Comparison of ENCODE assay signal across 12 mouse cellular contexts in genomic region chr6:127181296-127181695, GRCm38 (mm10). TPM values are rescaled to one million over a fixed set of nuclear protein-coding genes. Genes with fewer than 3 reads are reported as not detected.
A peak's percentile ranks its signal among the peaks of the same experiment; 100 is the strongest.
DNase-seq lines count a peak whose midpoint lies in the region; ATAC-seq and TF ChIP-seq lines count a peak whose summit lies in the region.
"Had no signal": no experiment of that assay in that cellular context is flagged by ENCODE, and none has a peak within 500 bp of the region (broad histone marks: within the 10 kb centered on the region; RNA-seq: fewer than 3 reads in every experiment).

No protein-coding gene starts in this region.

- intact Hi-C loops in gastrocnemius, adult 2 months (cut with DNase I) = no loop called here

- H3K27me3 ChIP-seq in midbrain, embryonic 16.5 days (ENCODE audit: control insufficient read depth, insufficient read depth, low read depth, low read length) = no peaks in the 10 kb centered on the region
- H3K27me3 ChIP-seq in midbrain, embryonic 14.5 days (ENCODE audit: control insufficient read depth, insufficient read depth, low read length) = no peaks in the 10 kb centered on the region
- no peaks in the 10 kb centered on the region for H3K27me3 ChIP-seq in liver, embryonic 12.5 days (replicated peaks)
- H3K27me3 ChIP-seq: embryonic facial prominence, embryonic 12.5 days; liver, embryonic 15.5 days had no signal

- no peak overlapping the region for H3K27ac ChIP-seq in gastrocnemius, adult 2 months
- no peak overlapping the region for H3K27ac ChIP-seq in midbrain, embryonic 16.5 days (ENCODE audit: low read length)
- H3K27ac ChIP-seq in midbrain, embryonic 14.5 days (replicated peaks; ENCODE audit: low read depth, low read length) = no peak overlapping the region
- no peak overlapping the region for H3K27ac ChIP-seq in liver, embryonic 12.5 days
- H3K27ac ChIP-seq: embryonic facial prominence, embryonic 12.5 days; liver, embryonic 15.5 days had no signal

- ATAC-seq in midbrain, embryonic 16.5 days = peak; percentile 44; the same call in 1 of the 2 replicates
- no peak for ATAC-seq in midbrain, embryonic 14.5 days (ENCODE audit: low FRiP score, low TSS enrichment)
- ATAC-seq in liver, embryonic 12.5 days = no peak

- TF ChIP-seq CTCF in gastrocnemius, adult 2 months (IDR thresholded peaks at IDR 0.05) = no peak

- H3K9ac ChIP-seq in midbrain, embryonic 16.5 days (ENCODE audit: low read depth, low read length) = no peak overlapping the region
- no peak overlapping the region for H3K9ac ChIP-seq in midbrain, embryonic 14.5 days (replicated peaks; ENCODE audit: low read length)
- H3K9ac ChIP-seq in liver, embryonic 12.5 days = no peak overlapping the region
- H3K9ac ChIP-seq: embryonic facial prominence, embryonic 12.5 days; liver, embryonic 15.5 days had no signal

- H3K36me3 ChIP-seq in midbrain, embryonic 16.5 days (ENCODE audit: control insufficient read depth, insufficient read depth, low read length) = no peaks in the 10 kb centered on the region
- H3K36me3 ChIP-seq in midbrain, embryonic 14.5 days (ENCODE audit: control insufficient read depth, insufficient read depth, low read length) = no peaks in the 10 kb centered on the region
- H3K36me3 ChIP-seq in liver, embryonic 12.5 days = no peaks in the 10 kb centered on the region
- H3K36me3 ChIP-seq: embryonic facial prominence, embryonic 12.5 days; liver, embryonic 15.5 days had no signal

- WGBS in midbrain, embryonic 16.5 days = 81% methylated on average over 12 of the region's 12 CpGs
- WGBS in midbrain, embryonic 14.5 days = 68% methylated on average over 12 of the region's 12 CpGs
- WGBS in liver, embryonic 12.5 days (ENCODE audit: insufficient replicate concordance) = 69% methylated on average over 12 of the region's 12 CpGs

- H3K4me1 ChIP-seq in midbrain, embryonic 16.5 days (ENCODE audit: control insufficient read depth, insufficient read depth, low read length) = 0 out of 2 replicates have a peak, but pooled peaks cover 4% of the 10 kb centered on the region
- peaks cover 8% of the 10 kb centered on the region; the same call in 1 of the 2 replicates for H3K4me1 ChIP-seq in midbrain, embryonic 14.5 days (ENCODE audit: control insufficient read depth, insufficient read depth, low read length)
- H3K4me1 ChIP-seq in liver, embryonic 12.5 days = no peaks in the 10 kb centered on the region
- H3K4me1 ChIP-seq: liver, embryonic 15.5 days had no signal

- H3K9me3 ChIP-seq in midbrain, embryonic 16.5 days (replicated peaks; ENCODE audit: control insufficient read depth, low read length, poor library complexity, severe bottlenecking) = no peaks in the 10 kb centered on the region
- H3K9me3 ChIP-seq in midbrain, embryonic 14.5 days (ENCODE audit: control insufficient read depth, low read length) = no peaks in the 10 kb centered on the region
- H3K9me3 ChIP-seq in liver, embryonic 12.5 days (replicated peaks) = no peaks in the 10 kb centered on the region
- H3K9me3 ChIP-seq: embryonic facial prominence, embryonic 12.5 days; liver, embryonic 15.5 days had no signal

- peak; percentile 23 for DNase-seq in gastrocnemius, adult 2 months
- no peak for DNase-seq in gastrocnemius, adult 8-10 months (ENCODE audit: low spot score in 2 of 2)
- no peak for DNase-seq in midbrain, embryonic 14.5 days
- peak; percentile 62 to 70 for DNase-seq in layer of hippocampus, adult 18-20 months (ENCODE audit: low spot score in 2 of 2)
- DNase-seq in right cerebral cortex, postnatal 25 days = peak; percentile 35
- no peak for DNase-seq in kidney, postnatal 36 days
- DNase-seq: adrenal gland, postnatal 14 days had no signal

- H3K4me3 ChIP-seq in gastrocnemius, adult 2 months = no peak overlapping the region
- no peak overlapping the region for H3K4me3 ChIP-seq in midbrain, embryonic 16.5 days (ENCODE audit: low read depth, low read length)
- no peak overlapping the region for H3K4me3 ChIP-seq in midbrain, embryonic 14.5 days (replicated peaks; ENCODE audit: low read depth, low read length)
- no peak overlapping the region for H3K4me3 ChIP-seq in liver, embryonic 12.5 days
- H3K4me3 ChIP-seq: embryonic facial prominence, embryonic 12.5 days; liver, embryonic 15.5 days; myocyte had no signal

- H3K4me2 ChIP-seq in midbrain, embryonic 16.5 days (ENCODE audit: low read length) = no peak overlapping the region
- no peak overlapping the region for H3K4me2 ChIP-seq in midbrain, embryonic 14.5 days (ENCODE audit: low read length)
- no peak overlapping the region for H3K4me2 ChIP-seq in liver, embryonic 12.5 days
- H3K4me2 ChIP-seq: embryonic facial prominence, embryonic 12.5 days; liver, embryonic 15.5 days had no signal

RNA-seq across cellular contexts. Expression of gene Ccnd2, which starts 29.3 kb away (rescaled TPM):
- 10 to 100 TPM in 1 of 2 experiments, 1 to 10 TPM in 1; 6.9 to 16.6 TPM for total RNA-seq in gastrocnemius, adult 2 months (2021)
- total RNA-seq in gastrocnemius, adult 8-10 months (2022) = 10 to 100 TPM in 2 of 4 experiments, 1 to 10 TPM in 2; 5.0 to 16.2 (median 9.6) TPM
- polyA plus RNA-seq in midbrain, embryonic 16.5 days (2015; fragmentation: Nextera tagmentation; extraction: Ambion mirVana) = 245 and 326 TPM in 2 replicates
- 252 and 477 TPM in 2 replicates for polyA plus RNA-seq in midbrain, embryonic 14.5 days (2014; fragmentation: Nextera tagmentation; extraction: Ambion mirVana)
- 100 to 1,000 TPM; 118 to 128 TPM for total RNA-seq in layer of hippocampus, adult 18-20 months (2021)
- 136 and 148 TPM in 2 replicates for polyA plus RNA-seq in liver, embryonic 12.5 days (2016; fragmentation: Nextera tagmentation; extraction: Ambion mirVana)

Comparison
In these comparisons a context has a peak if more than half of its experiments do, and no peak if none do; other contexts are left out.
1. DNase-seq: peak in gastrocnemius, adult 2 months (single experiment), layer of hippocampus, adult 18-20 months (2 of 2) and right cerebral cortex, postnatal 25 days (single experiment); none in gastrocnemius, adult 8-10 months (0 of 2), midbrain, embryonic 14.5 days (single experiment) and kidney, postnatal 36 days (0 of 2).
2. RNA of gene Ccnd2, which starts 29.3 kb away (total RNA-seq): 118 to 128 TPM in layer of hippocampus, adult 18-20 months; 6.9 to 16.6 TPM in gastrocnemius, adult 2 months and 5.0 to 16.2 TPM in gastrocnemius, adult 8-10 months; every median in the first group is over 4 times any median in the second.